Mouse (Mus musculus) erythroblast, adult 5-6 weeks (primary cell): Measurements from ENCODE around the gene Polrmt. TPM values are rescaled to one million over a fixed set of nuclear protein-coding genes. Genes with fewer than 3 reads are reported as not detected.

Source experiments
- ATAC-seq: replicated peaks from 2 replicates; pipeline ENCODE4 v1.8.0; 2016; ENCODE audit warnings: moderate number of reproducible peaks, mild to moderate bottlenecking, moderate TSS enrichment, inconsistent platforms; ENCODE audit not compliant: poor library complexity, low FRiP score, severe bottlenecking
- total RNA-seq, 2 experiments: library from RNA; stranded (forward) in 1 of 2; stranded (reverse) in 1 of 2; fragments of 150-400 nt in 1 of 2; fragments of 200-764, 138-1000 nt in 1 of 2; gene quantifications; 2 replicates each; pipeline versions ENCODE4 v1.2.3 to v1.2.4; 2015 to 2017; ENCODE audit warnings: low replicate concordance in 2 of 2

Gene Polrmt
- total RNA-seq, 2 experiments from 2014 or later: 4.8 to 5.0 TPM

DNA sequence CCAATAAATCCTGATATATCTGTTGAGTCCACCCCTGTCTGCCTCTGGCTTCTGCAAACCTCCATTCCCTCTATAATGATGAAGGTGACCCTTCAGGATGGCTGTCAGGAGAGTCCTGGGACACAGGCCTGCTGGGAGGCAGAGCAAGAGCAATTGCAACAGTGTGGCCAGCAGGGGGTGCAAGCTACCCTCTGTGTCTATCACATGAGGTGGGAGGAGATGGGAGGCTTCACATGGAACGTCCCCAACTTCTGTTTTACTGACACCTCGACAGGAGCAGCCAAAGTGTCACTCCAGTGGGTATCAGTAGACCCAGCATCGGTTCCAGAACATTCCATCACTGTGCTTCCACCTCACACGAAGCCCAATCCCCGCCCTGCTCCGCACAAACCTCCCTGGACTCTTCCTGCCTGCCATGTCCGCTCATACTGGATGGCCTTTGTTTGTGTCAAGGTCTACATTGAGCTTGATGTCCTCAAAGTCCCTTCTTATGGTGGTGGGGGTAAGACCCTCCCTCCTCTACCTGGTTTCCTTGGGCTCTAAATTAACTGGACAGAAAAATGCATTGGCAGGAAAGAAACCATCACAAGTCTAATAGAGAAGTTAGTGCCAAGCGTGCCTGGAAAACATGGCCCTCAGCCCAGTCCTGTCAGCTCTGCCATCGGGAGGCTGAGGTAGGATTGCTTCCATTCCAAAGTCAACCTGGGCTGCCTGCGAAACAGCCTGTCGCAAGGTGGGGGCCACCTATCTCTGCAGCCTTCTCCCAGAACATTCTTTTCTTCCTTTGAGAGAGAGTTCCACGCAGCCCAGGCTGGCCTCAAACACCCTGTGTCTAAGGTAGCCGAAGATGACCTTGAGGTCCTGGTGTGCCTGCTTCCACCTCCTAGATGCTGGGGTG lies 50.9 kb downstream of the Polrmt start:
- ATAC-seq: peak; percentile 90

DNA sequence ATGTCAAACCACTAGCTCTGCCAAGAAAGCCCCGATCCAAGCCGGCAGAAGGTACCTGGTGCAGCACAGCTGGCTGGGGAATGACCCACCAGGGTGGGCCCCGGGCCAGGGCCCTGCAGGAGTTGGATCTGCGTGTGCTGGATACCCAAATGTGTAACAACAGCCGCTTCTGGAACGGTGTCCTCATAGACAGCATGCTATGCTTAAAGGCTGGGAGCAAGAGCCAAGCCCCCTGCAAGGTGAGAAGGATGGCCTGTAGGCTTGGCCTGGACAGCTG lies 52.1 kb downstream of the Polrmt start:
- no peak for ATAC-seq

- ATAC-seq: no peak
Observed at GRCm38 (mm10) chr10:79693580-79694378, 52.6 kb downstream of the Polrmt start.

DNA sequence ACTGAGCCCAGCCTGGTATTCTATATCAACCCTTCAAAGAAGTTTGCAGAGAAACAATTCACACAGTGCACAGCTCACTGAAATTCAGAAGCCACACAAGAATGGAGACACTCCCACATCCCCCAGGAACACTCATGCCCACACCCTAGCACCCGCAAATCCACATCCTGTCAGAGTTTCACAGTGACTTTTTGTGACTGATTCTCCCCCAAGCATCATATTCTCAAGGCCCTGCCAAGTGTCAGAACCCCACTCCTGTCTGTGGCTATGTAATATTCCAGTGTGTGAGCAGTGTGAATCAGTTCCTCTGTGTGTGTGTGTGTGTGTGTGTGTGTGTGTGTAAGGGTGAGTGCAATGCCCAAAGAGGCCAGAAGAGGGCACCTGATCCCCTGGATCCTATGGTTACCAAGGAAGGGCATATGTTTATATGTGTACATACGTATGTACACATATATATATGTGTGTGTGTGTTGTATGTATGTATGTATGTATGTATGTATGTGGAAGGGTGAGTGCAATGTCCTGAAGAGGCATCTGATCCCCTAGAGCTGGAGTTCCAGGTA lies 54.3 kb downstream of the Polrmt start:
- no peak for ATAC-seq

- no peak for ATAC-seq
Observed at GRCm38 (mm10) chr10:79689178-79689577, 57.2 kb downstream of the Polrmt start.

DNA sequence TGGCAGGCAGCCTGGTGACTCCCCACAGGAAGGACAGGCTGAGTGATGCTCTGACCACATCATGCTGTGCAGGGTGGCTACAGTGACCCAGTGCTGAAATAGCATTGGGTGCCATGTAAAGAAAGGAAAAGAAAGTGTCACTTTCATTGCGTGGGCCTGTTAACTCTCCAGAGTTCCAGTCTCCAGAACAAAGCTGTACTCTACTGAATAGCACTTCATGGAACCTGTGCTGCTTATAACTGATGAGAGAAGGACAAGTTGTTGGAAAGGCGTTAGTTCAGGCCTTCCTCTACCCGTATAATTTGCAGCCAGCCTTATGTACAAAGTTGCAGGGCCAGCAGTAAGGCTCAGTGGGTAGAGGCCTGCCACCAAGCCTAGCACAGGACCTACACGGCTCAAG lies 57.7 kb downstream of the Polrmt start, which contains the start of gene Gzmm:
Gene Gzmm, plus strand, starts transcription at position 301 of the 400 bp plus-strand sequence.
- no peak for ATAC-seq

DNA sequence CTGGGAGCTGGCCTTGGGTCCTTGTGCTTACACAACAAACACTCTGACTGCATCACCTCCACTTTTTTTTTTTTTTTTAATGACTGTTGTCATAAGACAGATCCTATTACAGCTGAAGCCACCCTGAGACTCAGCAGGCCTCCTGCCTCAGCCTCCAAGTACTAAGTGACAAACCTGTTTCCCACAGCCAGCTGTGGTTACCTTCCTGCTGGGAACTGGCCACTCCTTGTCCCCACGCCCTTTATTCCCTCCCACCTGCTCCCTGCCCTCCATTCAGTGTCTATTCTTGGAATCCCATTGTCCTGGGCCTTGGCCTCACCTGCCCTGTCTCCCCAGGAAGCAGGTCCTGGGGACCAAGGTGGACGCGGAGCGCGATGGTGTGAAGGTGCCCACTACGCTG lies 58.9 kb downstream of the Polrmt start:
- ATAC-seq: no peak

DNA sequence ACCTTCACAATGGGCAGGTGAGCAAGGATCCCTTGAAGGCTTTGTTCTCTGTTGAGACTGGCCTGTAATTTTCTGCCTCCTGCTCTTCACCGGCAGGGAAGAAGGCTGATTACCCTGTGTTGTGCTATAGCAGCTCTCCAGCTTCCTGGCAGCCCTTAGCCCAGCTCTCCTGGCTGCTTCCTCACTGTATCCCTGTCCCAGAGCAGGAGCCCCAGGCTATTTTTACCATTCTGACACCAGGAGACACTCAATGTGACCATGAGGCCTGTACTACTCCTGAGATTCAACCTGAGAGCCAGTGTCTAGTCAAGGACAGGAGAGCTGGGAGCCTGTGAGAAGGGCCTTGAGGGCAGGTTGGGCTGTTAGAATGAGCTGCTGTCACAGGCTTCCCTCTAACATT lies 59.7 kb downstream of the Polrmt start:
- no peak for ATAC-seq

DNA sequence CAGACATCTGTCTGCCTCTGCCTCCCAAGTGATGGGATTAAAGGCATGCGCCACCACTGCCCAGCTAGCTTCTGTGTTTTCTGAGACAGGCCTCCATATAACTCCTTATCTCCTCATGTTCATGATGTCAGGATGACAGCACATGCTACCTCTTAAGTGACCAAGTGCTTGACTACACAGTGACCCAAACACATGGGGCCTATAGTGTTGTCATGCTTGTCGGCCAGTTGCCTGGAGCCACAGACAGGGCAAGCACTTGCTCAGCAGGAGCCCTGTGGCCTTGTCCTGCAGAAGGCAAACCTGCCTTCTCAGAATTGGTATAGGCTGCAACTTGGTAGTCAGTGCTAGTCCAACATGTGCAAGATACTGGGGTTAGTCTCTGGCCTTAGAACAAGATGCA lies 60.2 kb downstream of the Polrmt start:
- ATAC-seq: no peak

Other genes starting within 250 kb of the Polrmt start
Only the 30 nearest of the 33 such genes appear.
- 2.1 and 7.1 TPM in 2 replicates for gene Plpp2, start 212.8 kb downstream of the Polrmt start, total RNA-seq (2015; ENCODE audit: low replicate concordance)
- 0.43 TPM in 1 of 2 replicates, not detected in the other for gene Plpp2, start 212.8 kb downstream of the Polrmt start, total RNA-seq (2017; ENCODE audit: low replicate concordance)
- gene Mier2, start 191.4 kb downstream of the Polrmt start, total RNA-seq (2015; ENCODE audit: low replicate concordance): 1.5 TPM in 1 of 2 replicates, not detected in the other
- 1.9 TPM in 1 of 2 replicates, not detected in the other for gene Mier2, start 191.4 kb downstream of the Polrmt start, total RNA-seq (2017; ENCODE audit: low replicate concordance)
- not detected in 2 replicates for gene Theg, start 159.2 kb downstream of the Polrmt start, total RNA-seq (2015; ENCODE audit: low replicate concordance)
- not detected in 2 replicates for gene Theg, start 159.2 kb downstream of the Polrmt start, total RNA-seq (2017; ENCODE audit: low replicate concordance)
- gene C2cd4c, start 132.6 kb downstream of the Polrmt start, total RNA-seq (2015; ENCODE audit: low replicate concordance): not detected in 2 replicates
- not detected in 2 replicates for gene C2cd4c, start 132.6 kb downstream of the Polrmt start, total RNA-seq (2017; ENCODE audit: low replicate concordance)
- not detected in 2 replicates for gene Shc2, start 108.7 kb downstream of the Polrmt start, total RNA-seq (2015; ENCODE audit: low replicate concordance)
- not detected in 2 replicates for gene Shc2, start 108.7 kb downstream of the Polrmt start, total RNA-seq (2017; ENCODE audit: low replicate concordance)
- not detected in 2 replicates for gene Odf3l2, start 100.8 kb downstream of the Polrmt start, total RNA-seq (2015; ENCODE audit: low replicate concordance)
- not detected in 2 replicates for gene Odf3l2, start 100.8 kb downstream of the Polrmt start, total RNA-seq (2017; ENCODE audit: low replicate concordance)
- gene Madcam1, start 82.0 kb downstream of the Polrmt start, total RNA-seq (2015; ENCODE audit: low replicate concordance): not detected in 2 replicates
- 0.84 TPM in 1 of 2 replicates, not detected in the other for gene Madcam1, start 82.0 kb downstream of the Polrmt start, total RNA-seq (2017; ENCODE audit: low replicate concordance)
- 2.9 and 6.3 TPM in 2 replicates for gene Tpgs1, start 77.2 kb downstream of the Polrmt start, total RNA-seq (2015; ENCODE audit: low replicate concordance)
- 0.56 and 0.68 TPM in 2 replicates for gene Tpgs1, start 77.2 kb downstream of the Polrmt start, total RNA-seq (2017; ENCODE audit: low replicate concordance)
- 20.5 and 25.9 TPM in 2 replicates for gene Cdc34, start 64.4 kb downstream of the Polrmt start, total RNA-seq (2015; ENCODE audit: low replicate concordance)
- gene Cdc34, start 64.4 kb downstream of the Polrmt start, total RNA-seq (2017; ENCODE audit: low replicate concordance): 36.7 and 46.1 TPM in 2 replicates
- gene Gzmm, start 57.6 kb downstream of the Polrmt start, total RNA-seq (2015; ENCODE audit: low replicate concordance): not detected in 2 replicates
- gene Gzmm, start 57.6 kb downstream of the Polrmt start, total RNA-seq (2017; ENCODE audit: low replicate concordance): 1.7 TPM in 1 of 2 replicates, not detected in the other
- 913 and 945 TPM in 2 replicates for gene Bsg, start 42.1 kb downstream of the Polrmt start, total RNA-seq (2015; ENCODE audit: low replicate concordance)
- gene Bsg, start 42.1 kb downstream of the Polrmt start, total RNA-seq (2017; ENCODE audit: low replicate concordance): 805 and 888 TPM in 2 replicates
- not detected in 2 replicates for gene Hcn2, start 29.9 kb downstream of the Polrmt start, total RNA-seq (2015; ENCODE audit: low replicate concordance)
- gene Hcn2, start 29.9 kb downstream of the Polrmt start, total RNA-seq (2017; ENCODE audit: low replicate concordance): not detected in 2 replicates
- not detected in 2 replicates for gene Fgf22, start 8.5 kb upstream of the Polrmt start, total RNA-seq (2015; ENCODE audit: low replicate concordance)
- 0.26 TPM in 1 of 2 replicates, not detected in the other for gene Fgf22, start 8.5 kb upstream of the Polrmt start, total RNA-seq (2017; ENCODE audit: low replicate concordance)
- gene Rnf126, start 20.4 kb upstream of the Polrmt start, total RNA-seq (2015; ENCODE audit: low replicate concordance): 11.3 and 12.1 TPM in 2 replicates
- gene Rnf126, start 20.4 kb upstream of the Polrmt start, total RNA-seq (2017; ENCODE audit: low replicate concordance): 2.6 and 10.7 TPM in 2 replicates
- gene Fstl3, start 30.7 kb upstream of the Polrmt start, total RNA-seq (2015; ENCODE audit: low replicate concordance): 1.7 and 5.8 TPM in 2 replicates
- not detected in 2 replicates for gene Fstl3, start 30.7 kb upstream of the Polrmt start, total RNA-seq (2017; ENCODE audit: low replicate concordance)
- 30.5 and 45.0 TPM in 2 replicates for gene Prss57, start 44.4 kb upstream of the Polrmt start, total RNA-seq (2015; ENCODE audit: low replicate concordance)
- 6.8 and 14.3 TPM in 2 replicates for gene Prss57, start 44.4 kb upstream of the Polrmt start, total RNA-seq (2017; ENCODE audit: low replicate concordance)
- gene Palm, start 47.0 kb upstream of the Polrmt start, total RNA-seq (2015; ENCODE audit: low replicate concordance): 9.4 and 12.5 TPM in 2 replicates
- 4.5 and 10.0 TPM in 2 replicates for gene Palm, start 47.0 kb upstream of the Polrmt start, total RNA-seq (2017; ENCODE audit: low replicate concordance)
- gene Misp, start 74.4 kb upstream of the Polrmt start, total RNA-seq (2015; ENCODE audit: low replicate concordance): not detected in 2 replicates
- gene Misp, start 74.4 kb upstream of the Polrmt start, total RNA-seq (2017; ENCODE audit: low replicate concordance): not detected in 2 replicates
- gene Ptbp1, start 107.8 kb upstream of the Polrmt start, total RNA-seq (2015; ENCODE audit: low replicate concordance): 45.2 and 66.7 TPM in 2 replicates
- gene Ptbp1, start 107.8 kb upstream of the Polrmt start, total RNA-seq (2017; ENCODE audit: low replicate concordance): 38.2 and 53.2 TPM in 2 replicates
- 420 and 449 TPM in 2 replicates for gene Prtn3, start 127.9 kb upstream of the Polrmt start, total RNA-seq (2015; ENCODE audit: low replicate concordance)
- gene Prtn3, start 127.9 kb upstream of the Polrmt start, total RNA-seq (2017; ENCODE audit: low replicate concordance): 114 and 118 TPM in 2 replicates
- 2.1 and 3.1 TPM in 2 replicates for gene Plppr3, start 128.1 kb upstream of the Polrmt start, total RNA-seq (2015; ENCODE audit: low replicate concordance)
- gene Plppr3, start 128.1 kb upstream of the Polrmt start, total RNA-seq (2017; ENCODE audit: low replicate concordance): 4.9 and 6.8 TPM in 2 replicates
- 996 and 1,031 TPM in 2 replicates for gene Elane, start 139.7 kb upstream of the Polrmt start, total RNA-seq (2015; ENCODE audit: low replicate concordance)
- 253 and 405 TPM in 2 replicates for gene Elane, start 139.7 kb upstream of the Polrmt start, total RNA-seq (2017; ENCODE audit: low replicate concordance)
- gene Cfd, start 144.3 kb upstream of the Polrmt start, total RNA-seq (2015; ENCODE audit: low replicate concordance): not detected in 2 replicates
- not detected in 2 replicates for gene Cfd, start 144.3 kb upstream of the Polrmt start, total RNA-seq (2017; ENCODE audit: low replicate concordance)
- gene Med16, start 162.3 kb upstream of the Polrmt start, total RNA-seq (2015; ENCODE audit: low replicate concordance): 5.9 and 11.3 TPM in 2 replicates
- 4.7 and 9.1 TPM in 2 replicates for gene Med16, start 162.3 kb upstream of the Polrmt start, total RNA-seq (2017; ENCODE audit: low replicate concordance)
- not detected in 2 replicates for gene Gm26602, start 164.3 kb upstream of the Polrmt start, total RNA-seq (2015; ENCODE audit: low replicate concordance)
- not detected in 2 replicates for gene Gm26602, start 164.3 kb upstream of the Polrmt start, total RNA-seq (2017; ENCODE audit: low replicate concordance)
- not detected in 2 replicates for gene Kiss1r, start 170.4 kb upstream of the Polrmt start, total RNA-seq (2015; ENCODE audit: low replicate concordance)
- 0.14 TPM in 1 of 2 replicates, not detected in the other for gene Kiss1r, start 170.4 kb upstream of the Polrmt start, total RNA-seq (2017; ENCODE audit: low replicate concordance)
- gene R3hdm4, start 174.6 kb upstream of the Polrmt start, total RNA-seq (2015; ENCODE audit: low replicate concordance): 42.8 and 46.1 TPM in 2 replicates
- 25.0 and 28.3 TPM in 2 replicates for gene R3hdm4, start 174.6 kb upstream of the Polrmt start, total RNA-seq (2017; ENCODE audit: low replicate concordance)
- 6.3 and 8.8 TPM in 2 replicates for gene Arid3a, start 180.5 kb upstream of the Polrmt start, total RNA-seq (2015; ENCODE audit: low replicate concordance)
- gene Arid3a, start 180.5 kb upstream of the Polrmt start, total RNA-seq (2017; ENCODE audit: low replicate concordance): 10.5 and 14.7 TPM in 2 replicates
- 4.0 and 7.5 TPM in 2 replicates for gene Wdr18, start 213.6 kb upstream of the Polrmt start, total RNA-seq (2015; ENCODE audit: low replicate concordance)
- 2.5 and 14.2 TPM in 2 replicates for gene Wdr18, start 213.6 kb upstream of the Polrmt start, total RNA-seq (2017; ENCODE audit: low replicate concordance)
- not detected in 2 replicates for gene Grin3b, start 224.1 kb upstream of the Polrmt start, total RNA-seq (2015; ENCODE audit: low replicate concordance)
- gene Grin3b, start 224.1 kb upstream of the Polrmt start, total RNA-seq (2017; ENCODE audit: low replicate concordance): not detected in 2 replicates